30 mouse cellular contexts compared by ENCODE assay signal in genomic region chr2:178089586-178089985, GRCm38 (mm10).
"Had no signal": no experiment of that assay in that cellular context is flagged by ENCODE, and none has a peak within 500 bp of the region (broad histone marks: within the 10 kb centered on the region; RNA-seq: fewer than 3 reads in every experiment).

No protein-coding gene starts in this region.

- DNase-seq: heart, postnatal 10 days; heart, postnatal 14 days; heart, postnatal 36 days; heart, postnatal 4 days; kidney, adult 11 months; kidney, adult 18-20 months; kidney, adult 2 months; kidney, adult 8-10 months; kidney, adult 9 months; kidney, postnatal 10 days; kidney, postnatal 14 days; kidney, postnatal 25 days; kidney, postnatal 36 days; kidney, postnatal 4 days; layer of hippocampus, adult 9-11 months; layer of hippocampus, postnatal 36 days had no signal

- H3K9ac ChIP-seq: heart, embryonic 12.5 days; heart, embryonic 13.5 days; heart, embryonic 15.5 days; hindbrain, embryonic 12.5 days; hindbrain, embryonic 13.5 days; hindbrain, embryonic 14.5 days; hindbrain, embryonic 15.5 days; intestine, embryonic 15.5 days; kidney, embryonic 15.5 days had no signal

- H3K9me3 ChIP-seq: heart, embryonic 12.5 days; heart, embryonic 13.5 days; heart, embryonic 15.5 days; hindbrain, embryonic 10.5 days; hindbrain, embryonic 12.5 days; hindbrain, embryonic 13.5 days; hindbrain, embryonic 15.5 days; intestine, embryonic 15.5 days; kidney, embryonic 15.5 days had no signal

- H3K4me3 ChIP-seq: heart, embryonic 12.5 days; heart, embryonic 13.5 days; heart, embryonic 15.5 days; hindbrain, embryonic 10.5 days; hindbrain, embryonic 12.5 days; hindbrain, embryonic 13.5 days; hindbrain, embryonic 15.5 days; intestine, embryonic 15.5 days; kidney, embryonic 15.5 days; layer of hippocampus, adult 2 months; left cerebral cortex, adult 2 months had no signal

- H3K36me3 ChIP-seq: heart, embryonic 12.5 days; heart, embryonic 13.5 days; heart, embryonic 15.5 days; hindbrain, embryonic 10.5 days; hindbrain, embryonic 12.5 days; hindbrain, embryonic 13.5 days; hindbrain, embryonic 15.5 days; intestine, embryonic 15.5 days; kidney, embryonic 15.5 days had no signal

- H3K27ac ChIP-seq: heart, embryonic 13.5 days; heart, embryonic 15.5 days; hindbrain, embryonic 10.5 days; hindbrain, embryonic 12.5 days; hindbrain, embryonic 13.5 days; hindbrain, embryonic 14.5 days; hindbrain, embryonic 15.5 days; hindbrain, postnatal 0 days; intestine, embryonic 15.5 days; kidney, embryonic 15.5 days; kidney, postnatal 0 days; layer of hippocampus, adult 2 months; left cerebral cortex, adult 2 months had no signal

- H3K27me3 ChIP-seq: heart, embryonic 12.5 days; heart, embryonic 13.5 days; heart, embryonic 15.5 days; hindbrain, embryonic 12.5 days; hindbrain, embryonic 13.5 days; hindbrain, embryonic 15.5 days; intestine, embryonic 15.5 days; kidney, embryonic 15.5 days had no signal

- H3K4me1 ChIP-seq: heart, embryonic 12.5 days; heart, embryonic 13.5 days; heart, embryonic 15.5 days; hindbrain, embryonic 10.5 days; hindbrain, embryonic 12.5 days; hindbrain, embryonic 13.5 days; hindbrain, embryonic 15.5 days; intestine, embryonic 15.5 days; kidney, embryonic 15.5 days had no signal
